Mouse (Mus musculus): ENCODE measurements around the gene Cdyl2.

DNA sequence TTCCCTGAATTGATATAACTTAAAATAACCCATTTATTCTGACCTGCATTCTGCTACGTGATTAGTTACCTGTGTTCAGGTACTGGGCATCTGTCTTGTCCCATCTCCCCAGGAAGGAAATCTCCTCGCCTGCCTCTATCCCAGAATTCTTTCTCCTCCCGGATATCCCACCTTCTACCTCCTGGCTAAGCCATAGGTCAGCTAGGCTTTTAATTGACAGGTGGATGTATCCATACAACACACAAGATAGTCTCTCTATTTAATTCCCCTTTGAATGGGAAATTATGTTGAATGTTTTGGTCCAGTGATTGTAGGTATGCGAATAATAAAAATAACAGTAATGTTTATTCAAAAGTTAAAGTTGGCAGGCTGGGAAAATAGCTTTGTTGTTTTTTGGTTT lies 59.7 kb downstream of the Cdyl2 start:
- TF ChIP-seq POLR2A (IDR thresholded peaks at IDR 0.05; ENCODE audit: borderline replicate concordance, extremely low read depth, insufficient read depth, insufficient read length, poor library complexity, severe bottlenecking) = no peak
- no peak for TF ChIP-seq CTCF (IDR thresholded peaks at IDR 0.05; ENCODE audit: borderline replicate concordance, extremely low read depth, insufficient read depth, insufficient read length)

Measured in brain, embryonic 14.5 days (tissue).